Mouse (Mus musculus) lung, postnatal 0 days (tissue): ENCODE measurements around the gene Lrrc42. TPM values are rescaled to one million over a fixed set of nuclear protein-coding genes. Genes with fewer than 3 reads are reported as not detected.

Source experiments
- ATAC-seq: fragments of 200-750 bp; cut with Nextera tagmentation; 2 replicates; pipeline ENCODE4 v1.8.0; 2017; ENCODE audit warnings: moderate library complexity
- DNase-seq: peaks from one replicate; pipeline ENCODE4 v3.0.0-alpha.2; 2016; ENCODE audit warnings: low spot score
- H3K27ac ChIP-seq: fragments of 300-500 bp; sonication (generic); 2 replicates; pipeline ENCODE4 v1.5.1; 2014; ENCODE audit warnings: antibody characterized with exemption, mild to moderate bottlenecking, low read length, mixed read lengths
- H3K27me3 ChIP-seq: fragments of 300-500 bp; sonication (generic); replicated peaks from 2 replicates; pipeline ENCODE4 v1.6.1; 2014; ENCODE audit warnings: low read length, mixed read lengths; ENCODE audit not compliant: insufficient read depth
- H3K36me3 ChIP-seq: fragments of 300-500 bp; sonication (generic); 2 replicates; pipeline ENCODE4 v1.6.1; 2014; ENCODE audit warnings: low read length, mixed read lengths; ENCODE audit not compliant: insufficient read depth
- H3K4me1 ChIP-seq: fragments of 300-500 bp; sonication (generic); 2 replicates; pipeline ENCODE4 v1.6.1; 2014; ENCODE audit warnings: antibody characterized with exemption, low read depth, low read length, mixed read lengths; ENCODE audit not compliant: insufficient read depth
- H3K4me2 ChIP-seq: fragments of 300-500 bp; sonication (generic); replicated peaks from 2 replicates; pipeline ENCODE4 v1.6.1; 2014; ENCODE audit warnings: low read depth, mild to moderate bottlenecking, low read length, moderate library complexity, mixed read lengths
- H3K4me3 ChIP-seq: fragments of 300-500 bp; sonication (generic); 2 replicates; pipeline ENCODE4 v1.5.1; 2014; ENCODE audit warnings: low read depth, low read length
- H3K9ac ChIP-seq: fragments of 300-500 bp; sonication (generic); replicated peaks from 2 replicates; pipeline ENCODE4 v1.6.1; 2014; ENCODE audit warnings: low read depth, mild to moderate bottlenecking
- H3K9me3 ChIP-seq: fragments of 300-500 bp; sonication (generic); 2 replicates; pipeline ENCODE4 v1.6.1; 2016; ENCODE audit warnings: low read length, mixed read lengths
- CTCF ChIP-seq: IDR thresholded peaks from 2 replicates; pipeline ENCODE4 v1.5.1; 2016; ENCODE audit warnings: antibody characterized with exemption, mild to moderate bottlenecking
- EP300 ChIP-seq: IDR thresholded peaks from 2 replicates; pipeline ENCODE4 v1.6.1; 2016; ENCODE audit warnings: antibody characterized with exemption, mild to moderate bottlenecking, control low read depth
- WGBS: fragments of 180-500 bp; shearing (Covaris S2); extraction: QIAGEN DNeasy Blood & Tissue Kit; methylation state at CpG from one replicate; pipeline ENCODE4 v1.1.7; 2014; 5-methylcytosine and 5-hydroxymethylcytosine counted together
- polyA plus RNA-seq: library from polyadenylated mRNA; unstranded; fragments of >200 nt; fragmentation: Nextera tagmentation; extraction: Ambion mirVana; gene quantifications from 2 replicates; pipeline ENCODE4 v1.2.1, GENCODE M21; 2015

Lrrc42 gene
- polyA plus RNA-seq, 1 experiment from 2014 or later = 41.3 TPM

DNA sequence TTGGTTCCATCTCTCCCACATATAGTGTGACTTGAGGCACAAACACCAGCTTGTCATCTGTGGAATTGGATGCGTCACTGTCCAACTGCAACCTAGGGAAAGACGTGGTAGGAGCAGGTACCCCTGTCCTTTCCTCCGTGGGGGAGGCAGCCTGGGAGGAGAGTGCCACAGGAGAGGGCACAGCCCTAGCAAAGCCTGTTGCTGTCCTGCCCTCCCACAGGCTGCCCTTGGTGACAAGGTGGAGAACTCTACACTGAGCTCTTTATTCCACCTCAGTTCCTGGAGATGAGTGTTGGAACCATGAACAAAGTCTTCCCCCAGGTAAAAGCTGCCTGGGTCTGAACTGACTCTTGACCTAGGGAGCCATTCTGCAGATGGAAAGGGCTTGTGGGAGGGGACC lies 44.5 kb downstream of the Lrrc42 start, which contains the start of gene Ldlrad1:
Ldlrad1 (plus strand) TSS at position 301 of the 400 bp plus-strand sequence.
- Histone ChIP-seq H3K36me3 (0 out of 2 replicates have a peak, but pooled peaks cover 7% of the 10 kb centered on the region), H3K27ac (peak within 1 kb of the TSS; percentile 72), H3K27me3 (no peaks in the 10 kb centered on the region), H3K4me2 (no peak within 1 kb of the TSS), H3K9me3 (no peaks in the 10 kb centered on the region), H3K9ac (no peak within 1 kb of the TSS), H3K4me1 (no peaks in the 10 kb centered on the region), H3K4me3 (no peak within 1 kb of the TSS)
- TF ChIP-seq EP300 = no peak
- ATAC-seq (no peak), DNase-seq (no peak)
- WGBS = 92% methylated on average over 3 of the region's 3 CpGs

DNA sequence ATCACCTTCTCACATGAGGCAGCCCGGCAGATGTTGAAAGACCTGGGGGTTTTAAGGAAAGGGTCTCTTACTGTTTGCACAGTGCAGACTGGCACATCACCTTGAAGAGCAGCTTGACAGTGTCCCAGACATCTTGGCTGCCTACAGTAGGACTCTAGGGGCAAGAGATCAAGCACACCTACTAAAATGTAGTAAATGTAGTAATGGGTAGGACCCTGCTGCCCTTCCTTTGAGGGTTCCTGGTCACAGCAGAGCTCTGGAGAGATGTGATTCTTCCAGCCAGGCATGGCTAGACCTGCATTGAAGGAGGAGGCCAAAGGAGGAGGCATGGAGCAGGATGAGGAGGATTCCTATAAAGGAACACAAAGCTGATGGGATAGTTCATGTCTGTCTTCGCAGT lies 46.3 kb downstream of the Lrrc42 start:
- peaks cover 10% of the 10 kb centered on the region; the same call in 1 of the 2 replicates for H3K36me3 ChIP-seq
- TF ChIP-seq EP300 (no peak), CTCF (no peak)

DNA sequence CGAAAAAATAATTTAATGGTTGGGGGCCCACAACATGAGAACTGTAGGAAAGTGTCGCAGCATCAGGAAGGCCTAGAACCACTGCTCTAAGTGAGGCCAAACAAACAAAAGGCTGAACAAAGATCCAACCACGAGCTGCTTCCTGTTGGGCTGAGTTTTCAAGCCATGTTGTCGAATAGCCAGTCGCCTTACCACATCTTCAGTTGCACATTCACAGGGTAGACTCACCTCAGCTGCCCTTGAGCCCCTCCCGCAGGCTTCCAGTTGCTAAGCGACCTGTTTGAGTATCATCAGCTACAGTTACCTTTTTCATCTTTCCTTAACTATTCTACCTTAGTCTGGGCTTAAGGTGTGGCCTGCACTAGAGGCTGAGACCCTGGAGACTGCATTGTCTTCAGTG lies 50.3 kb downstream of the Lrrc42 start:
- no peak for DNase-seq
- no peaks in the 10 kb centered on the region for H3K27me3 ChIP-seq
- WGBS = 75% methylated on average over 7 of the region's 7 CpGs
- H3K36me3 ChIP-seq = peaks cover 38% of the 10 kb centered on the region; the same call in 1 of the 2 replicates
- no peak overlapping the region for H3K9ac ChIP-seq
- TF ChIP-seq EP300 = no peak
- TF ChIP-seq CTCF = no peak
- H3K4me3 ChIP-seq = no peak overlapping the region
- ATAC-seq = no peak
- H3K4me2 ChIP-seq = no peak overlapping the region
- H3K9me3 ChIP-seq = no peaks in the 10 kb centered on the region
- no peak overlapping the region for H3K27ac ChIP-seq
- H3K4me1 ChIP-seq = no peaks in the 10 kb centered on the region

More for the DNA sequence above, 46.3 kb downstream of the Lrrc42 start:
- ATAC-seq (no peak), DNase-seq (no peak)
- no peak overlapping the region for H3K27ac ChIP-seq
- no peak overlapping the region for H3K4me2 ChIP-seq
- no peaks in the 10 kb centered on the region for H3K9me3 ChIP-seq
- no peaks in the 10 kb centered on the region for H3K27me3 ChIP-seq
- no peak overlapping the region for H3K9ac ChIP-seq
- 93% methylated on average over 2 of the region's 2 CpGs for WGBS
- no peaks in the 10 kb centered on the region for H3K4me1 ChIP-seq
- no peak overlapping the region for H3K4me3 ChIP-seq

DNA sequence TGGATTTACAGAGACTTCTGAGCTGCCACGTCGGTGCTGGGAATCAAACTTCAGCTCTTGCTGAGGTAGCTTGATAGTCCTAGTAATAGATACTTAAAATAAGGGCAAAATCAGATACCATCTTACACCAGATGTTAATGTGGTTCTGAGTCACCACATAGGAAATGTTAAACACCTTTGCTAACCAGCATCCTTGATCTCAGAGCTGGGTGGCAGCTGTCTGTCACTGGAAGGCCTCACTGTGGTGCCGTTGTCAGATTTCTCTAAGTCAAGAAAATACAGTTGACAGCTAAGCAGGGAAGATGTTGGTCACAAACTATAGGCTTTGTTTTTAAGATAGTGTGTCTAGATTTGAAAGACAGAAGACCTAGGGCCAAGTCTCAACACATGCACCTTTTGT lies 51.6 kb downstream of the Lrrc42 start:
- Histone ChIP-seq H3K4me3 (no peak overlapping the region), H3K9me3 (no peaks in the 10 kb centered on the region), H3K4me2 (no peak overlapping the region), H3K27ac (no peak overlapping the region), H3K9ac (no peak overlapping the region), H3K4me1 (no peaks in the 10 kb centered on the region), H3K27me3 (no peaks in the 10 kb centered on the region), H3K36me3 (peaks cover 41% of the 10 kb centered on the region; the same call in 1 of the 2 replicates)
- no peak for ATAC-seq
- 91% methylated on average over 3 of the region's 3 CpGs for WGBS
- no peak for TF ChIP-seq EP300
- no peak for TF ChIP-seq CTCF
- DNase-seq = no peak

- DNase-seq = no peak
- no peaks in the 10 kb centered on the region for H3K27me3 ChIP-seq
- H3K36me3 ChIP-seq = peaks cover 56% of the 10 kb centered on the region; the same call in 1 of the 2 replicates
- no peak overlapping the region for H3K9ac ChIP-seq
- no peak overlapping the region for H3K4me3 ChIP-seq
- H3K27ac ChIP-seq = no peak overlapping the region
- 89% methylated on average over 5 of the region's 5 CpGs for WGBS
- ATAC-seq = no peak
- H3K4me2 ChIP-seq = no peak overlapping the region
- no peaks in the 10 kb centered on the region for H3K4me1 ChIP-seq
- no peak for TF ChIP-seq EP300
- no peak for TF ChIP-seq CTCF
- no peaks in the 10 kb centered on the region for H3K9me3 ChIP-seq
These were observed 55.3 kb downstream of the Lrrc42 start for GRCm38 (mm10) chr4:107198072-107198471.

GRCm38 (mm10) chr4:107196454-107196853 lies 56.9 kb downstream of the Lrrc42 start:
- no peaks in the 10 kb centered on the region for H3K4me1 ChIP-seq

GRCm38 (mm10) chr4:107193841-107194240 lies 59.5 kb downstream of the Lrrc42 start:
- DNase-seq (no peak), ATAC-seq (no peak)
- Histone ChIP-seq H3K27me3 (no peaks in the 10 kb centered on the region), H3K9me3 (no peaks in the 10 kb centered on the region), H3K4me1 (no peaks in the 10 kb centered on the region), H3K4me2 (no peak overlapping the region), H3K9ac (no peak overlapping the region), H3K36me3 (peaks cover 55% of the 10 kb centered on the region; the same call in 1 of the 2 replicates), H3K27ac (no peak overlapping the region), H3K4me3 (no peak overlapping the region)
- TF ChIP-seq EP300 = no peak
- no peak for TF ChIP-seq CTCF
- whole genome bisulfite sequencing = 95% methylated on average over 3 of the region's 3 CpGs

More at GRCm38 (mm10) chr4:107196454-107196853, 56.9 kb downstream of the Lrrc42 start:
- ATAC-seq (no peak), DNase-seq (no peak)
- no peak overlapping the region for H3K9ac ChIP-seq
- no peak overlapping the region for H3K27ac ChIP-seq
- WGBS = 97% methylated on average over 2 of the region's 2 CpGs
- H3K27me3 ChIP-seq = no peaks in the 10 kb centered on the region
- no peak overlapping the region for H3K4me3 ChIP-seq
- no peaks in the 10 kb centered on the region for H3K9me3 ChIP-seq
- H3K4me2 ChIP-seq = no peak overlapping the region
- peaks cover 55% of the 10 kb centered on the region; the same call in 1 of the 2 replicates for H3K36me3 ChIP-seq
- no peak for TF ChIP-seq CTCF
- no peak for TF ChIP-seq EP300
